Mouse (Mus musculus): Measurements from ENCODE around the gene Btnl6. TPM values are rescaled to one million over a fixed set of nuclear protein-coding genes. Genes with fewer than 3 reads are reported as not detected.
"Not testable (repeated sequence)": the region's sequence is repeated elsewhere in the genome, so short reads cannot be mapped to it uniquely, and the experiment has no call there.

Btnl6 gene
- polyA plus RNA-seq, 1 experiment from 2014 or later, result not detected

DNA sequence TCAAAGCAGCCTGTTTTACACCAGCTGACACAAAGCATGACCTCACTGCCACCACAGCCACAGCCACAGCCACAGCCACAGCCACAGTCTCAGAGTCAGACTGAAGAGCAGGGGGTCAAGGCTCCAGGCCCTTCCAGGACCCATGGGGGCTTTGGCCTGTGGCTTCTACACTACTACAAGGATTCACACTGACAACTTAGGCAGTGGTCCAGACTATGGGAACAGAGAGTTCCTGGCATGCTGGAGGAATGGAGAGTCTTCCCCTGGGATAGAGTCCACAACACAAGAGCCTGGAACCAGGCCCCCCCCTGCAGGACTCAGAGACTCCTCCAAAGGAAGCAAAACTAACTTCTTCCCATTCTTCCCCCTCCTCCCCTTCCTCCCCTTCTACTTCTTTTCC, 9.6 kb downstream of the Btnl6 start:
- ATAC-seq (ENCODE audit: insufficient number of reproducible peaks, insufficient read depth, low FRiP score, low TSS enrichment, low read depth), result no peak
- Histone ChIP-seq H3K9ac (replicated peaks) (no peak overlapping the region), H3K27ac (no peak overlapping the region)

GRCm38 (mm10) chr17:34497726-34498125, 19.4 kb downstream of the Btnl6 start:
- H3K9me3 ChIP-seq; H3K36me3 ChIP-seq; H3K4me1 ChIP-seq (replicated peaks); H3K27ac ChIP-seq; H3K27me3 ChIP-seq; H3K9ac ChIP-seq (replicated peaks); H3K4me3 ChIP-seq (replicated peaks); H3K4me2 ChIP-seq; ATAC-seq (ENCODE audit: insufficient number of reproducible peaks, insufficient read depth, low FRiP score, low TSS enrichment, low read depth): not testable (repeated sequence)
- 75% methylated on average over 4 of the region's 4 CpGs for WGBS

More for the DNA sequence above, 9.6 kb downstream of the Btnl6 start:
- Histone ChIP-seq H3K27me3 (no peaks in the 10 kb centered on the region), H3K4me1 (replicated peaks) (no peaks in the 10 kb centered on the region), H3K4me3 (replicated peaks) (no peak overlapping the region), H3K9me3 (no peaks in the 10 kb centered on the region), H3K4me2 (no peak overlapping the region), H3K36me3 (no peaks in the 10 kb centered on the region)

- not testable (repeated sequence) for H3K27me3 ChIP-seq; H3K9me3 ChIP-seq; H3K4me1 ChIP-seq (replicated peaks); ATAC-seq (ENCODE audit: insufficient number of reproducible peaks, insufficient read depth, low FRiP score, low TSS enrichment, low read depth); H3K27ac ChIP-seq; H3K4me3 ChIP-seq (replicated peaks); H3K9ac ChIP-seq (replicated peaks); H3K4me2 ChIP-seq; H3K36me3 ChIP-seq
- 70% methylated on average over 3 of the region's 3 CpGs for WGBS
Observed at GRCm38 (mm10) chr17:34497319-34497718, 19.8 kb downstream of the Btnl6 start.

DNA sequence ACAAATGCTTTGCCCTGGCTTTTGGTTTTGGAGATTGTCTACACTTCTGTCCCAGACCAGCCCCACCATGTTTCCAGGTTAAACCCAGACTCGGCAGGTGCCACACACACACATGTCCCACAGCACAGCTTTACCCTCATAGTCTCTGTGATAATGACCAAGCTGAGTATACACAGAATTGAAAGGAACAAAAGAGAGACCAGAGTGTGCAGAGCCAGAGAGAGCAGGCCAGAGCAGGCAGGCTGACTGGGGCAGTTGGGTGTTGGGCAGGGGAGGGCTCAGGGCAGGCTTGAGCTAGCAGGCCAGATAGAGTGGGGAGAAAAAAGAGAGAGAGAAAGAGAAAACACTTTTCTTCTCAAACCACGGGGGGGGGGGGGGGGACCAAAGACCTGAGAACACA, 20.6 kb downstream of the Btnl6 start:
- no peak overlapping the region for H3K4me2 ChIP-seq
- no peak for ATAC-seq (ENCODE audit: insufficient number of reproducible peaks, insufficient read depth, low FRiP score, low TSS enrichment, low read depth)
- no peaks in the 10 kb centered on the region for H3K4me1 ChIP-seq (replicated peaks)
- no peaks in the 10 kb centered on the region for H3K36me3 ChIP-seq
- no peak overlapping the region for H3K27ac ChIP-seq
- H3K9ac ChIP-seq (replicated peaks), result no peak overlapping the region
- no peak overlapping the region for H3K4me3 ChIP-seq (replicated peaks)
- H3K9me3 ChIP-seq, result no peaks in the 10 kb centered on the region
- 68% methylated on average over 1 of the region's 2 CpGs for WGBS
- no peaks in the 10 kb centered on the region; the same call in 1 of the 2 replicates for H3K27me3 ChIP-seq

- not testable (repeated sequence) for H3K36me3 ChIP-seq; H3K4me3 ChIP-seq (replicated peaks); H3K9me3 ChIP-seq; H3K4me1 ChIP-seq (replicated peaks); ATAC-seq (ENCODE audit: insufficient number of reproducible peaks, insufficient read depth, low FRiP score, low TSS enrichment, low read depth); H3K27ac ChIP-seq; H3K27me3 ChIP-seq; H3K9ac ChIP-seq (replicated peaks); H3K4me2 ChIP-seq
- 81% methylated on average over 2 of the region's 2 CpGs for WGBS
Observed at GRCm38 (mm10) chr17:34495156-34495555, 22.0 kb downstream of the Btnl6 start.

GRCm38 (mm10) chr17:34492796-34493195, 24.4 kb downstream of the Btnl6 start:
- H3K27me3 ChIP-seq, result no peaks in the 10 kb centered on the region
- ATAC-seq (ENCODE audit: insufficient number of reproducible peaks, insufficient read depth, low FRiP score, low TSS enrichment, low read depth), result no peak
- no peak overlapping the region for H3K4me2 ChIP-seq
- no peaks in the 10 kb centered on the region for H3K9me3 ChIP-seq
- no peaks in the 10 kb centered on the region for H3K36me3 ChIP-seq
- H3K4me1 ChIP-seq (replicated peaks), result no peaks in the 10 kb centered on the region
- no peak overlapping the region for H3K27ac ChIP-seq
- no peak overlapping the region for H3K4me3 ChIP-seq (replicated peaks)
- no peak overlapping the region for H3K9ac ChIP-seq (replicated peaks)

DNA sequence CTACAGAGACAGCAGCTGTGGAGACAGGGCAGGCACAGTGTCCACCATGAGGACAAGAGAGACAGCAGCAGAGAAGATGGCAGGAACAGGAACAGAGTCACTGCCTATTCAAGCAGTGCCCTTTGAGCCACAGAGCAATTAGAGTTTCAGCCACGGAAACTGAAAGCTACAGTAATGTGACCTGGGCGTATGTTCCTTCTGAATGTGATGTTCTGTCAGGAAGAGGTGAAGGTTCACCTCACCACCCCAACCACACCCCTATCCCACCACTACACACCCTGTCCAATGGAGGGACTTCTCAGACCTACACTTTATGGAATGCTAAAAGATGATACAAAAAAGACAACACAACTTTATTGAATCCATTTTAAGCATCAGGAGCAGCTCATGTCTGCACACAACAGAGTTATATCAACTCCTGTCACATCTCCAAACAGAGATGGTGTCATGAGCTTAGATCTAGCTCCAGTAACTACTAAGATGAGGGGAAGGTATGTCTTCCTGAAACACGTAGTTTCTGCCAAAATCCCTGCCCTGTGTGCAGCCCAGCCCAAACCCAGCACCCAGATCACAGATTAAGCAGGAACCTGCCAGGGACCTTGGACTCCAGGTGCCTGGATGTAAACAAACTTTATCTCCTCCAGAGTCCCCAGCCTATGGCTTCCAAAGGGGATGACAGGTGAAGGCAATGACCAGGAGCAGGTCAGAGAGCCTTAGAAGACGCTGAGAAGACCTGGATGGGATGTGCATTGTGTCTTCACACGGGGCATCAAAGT, 39.7 kb downstream of the Btnl6 start, which contains the start of gene Btnl4:
Btnl4 (minus strand) TSS at position 81 of the 776 bp plus-strand sequence.
- H3K27ac ChIP-seq; H3K4me2 ChIP-seq; H3K9ac ChIP-seq (replicated peaks); ATAC-seq (ENCODE audit: insufficient number of reproducible peaks, insufficient read depth, low FRiP score, low TSS enrichment, low read depth); H3K4me1 ChIP-seq (replicated peaks); H3K27me3 ChIP-seq; H3K4me3 ChIP-seq (replicated peaks); H3K9me3 ChIP-seq; H3K36me3 ChIP-seq: not testable (repeated sequence)
- WGBS, result 84% methylated on average over 5 of the region's 5 CpGs

DNA sequence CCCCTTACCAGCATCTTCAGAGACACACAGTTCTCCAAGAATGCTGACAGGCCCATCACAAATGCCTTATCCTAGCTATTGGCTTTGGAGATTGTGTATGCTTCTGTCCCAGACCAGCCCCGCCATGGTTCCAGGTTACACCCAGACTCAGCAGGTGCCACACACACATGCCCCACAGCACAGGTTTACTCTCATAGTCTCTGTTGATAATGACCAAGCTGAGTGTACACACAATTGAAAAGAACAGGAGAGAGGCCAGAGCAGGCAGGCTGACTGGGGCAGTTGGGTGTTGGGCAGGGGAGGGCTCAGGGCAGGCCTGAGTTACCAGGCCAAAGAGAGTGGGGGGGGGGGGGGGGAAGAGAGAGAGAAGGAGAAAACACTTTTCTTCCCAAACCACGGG, 40.7 kb downstream of the Btnl6 start:
- no peaks in the 10 kb centered on the region for H3K9me3 ChIP-seq
- H3K27me3 ChIP-seq, result peaks cover 10% of the 10 kb centered on the region; the same call in 1 of the 2 replicates
- no peak for ATAC-seq (ENCODE audit: insufficient number of reproducible peaks, insufficient read depth, low FRiP score, low TSS enrichment, low read depth)
- H3K27ac ChIP-seq, result no peak overlapping the region
- no peaks in the 10 kb centered on the region for H3K36me3 ChIP-seq
- H3K4me3 ChIP-seq (replicated peaks), result no peak overlapping the region
- 71% methylated on average over 1 of the region's 2 CpGs for WGBS
- no peak overlapping the region for H3K9ac ChIP-seq (replicated peaks)
- no peaks in the 10 kb centered on the region for H3K4me1 ChIP-seq (replicated peaks)
- H3K4me2 ChIP-seq, result no peak overlapping the region

GRCm38 (mm10) chr17:34475060-34475459, 42.1 kb downstream of the Btnl6 start:
- Histone ChIP-seq H3K4me2 (no peak overlapping the region), H3K4me3 (replicated peaks) (no peak overlapping the region), H3K27me3 (peaks cover 10% of the 10 kb centered on the region; the same call in 1 of the 2 replicates), H3K9ac (replicated peaks) (no peak overlapping the region), H3K9me3 (no peaks in the 10 kb centered on the region), H3K36me3 (no peaks in the 10 kb centered on the region), H3K27ac (no peak overlapping the region), H3K4me1 (replicated peaks) (no peaks in the 10 kb centered on the region)
- 78% methylated on average over 3 of the region's 3 CpGs for WGBS
- no peak for ATAC-seq (ENCODE audit: insufficient number of reproducible peaks, insufficient read depth, low FRiP score, low TSS enrichment, low read depth)

DNA sequence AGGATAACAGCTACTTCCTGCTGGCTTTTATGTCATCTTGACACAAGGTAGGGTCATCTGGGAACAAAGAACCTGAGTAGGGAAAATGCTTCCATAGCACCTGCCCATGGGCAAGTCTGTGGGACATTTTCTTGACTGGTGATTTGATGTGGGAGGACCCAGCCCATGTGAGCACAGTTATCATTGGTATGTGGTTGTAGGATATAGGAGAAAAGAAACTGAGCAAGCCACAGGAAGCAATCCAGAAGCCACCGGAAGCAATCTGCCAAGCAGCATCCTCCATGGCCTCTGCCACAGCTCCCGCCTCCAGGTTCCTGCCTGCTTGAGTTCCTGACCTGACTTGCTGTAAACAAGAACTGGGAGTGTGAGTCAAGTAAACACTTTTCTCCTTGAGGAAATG, 46.7 kb downstream of the Btnl6 start:
- H3K9ac ChIP-seq (replicated peaks), result no peak overlapping the region
- no peak overlapping the region for H3K4me2 ChIP-seq
- WGBS, result 78% methylated on average over 2 of the region's 2 CpGs
- H3K27me3 ChIP-seq, result 0 out of 2 replicates have a peak, but pooled peaks cover 5% of the 10 kb centered on the region
- H3K4me1 ChIP-seq (replicated peaks), result no peaks in the 10 kb centered on the region
- ATAC-seq (ENCODE audit: insufficient number of reproducible peaks, insufficient read depth, low FRiP score, low TSS enrichment, low read depth), result no peak
- H3K36me3 ChIP-seq, result no peaks in the 10 kb centered on the region
- no peak overlapping the region for H3K4me3 ChIP-seq (replicated peaks)
- H3K9me3 ChIP-seq, result no peaks in the 10 kb centered on the region
- no peak overlapping the region for H3K27ac ChIP-seq

GRCm38 (mm10) chr17:34465906-34466305, 51.2 kb downstream of the Btnl6 start:
- not testable (repeated sequence) for H3K27me3 ChIP-seq; ATAC-seq (ENCODE audit: insufficient number of reproducible peaks, insufficient read depth, low FRiP score, low TSS enrichment, low read depth); H3K9ac ChIP-seq (replicated peaks); H3K4me2 ChIP-seq; H3K4me1 ChIP-seq (replicated peaks); H3K4me3 ChIP-seq (replicated peaks); H3K27ac ChIP-seq; H3K9me3 ChIP-seq; H3K36me3 ChIP-seq

DNA sequence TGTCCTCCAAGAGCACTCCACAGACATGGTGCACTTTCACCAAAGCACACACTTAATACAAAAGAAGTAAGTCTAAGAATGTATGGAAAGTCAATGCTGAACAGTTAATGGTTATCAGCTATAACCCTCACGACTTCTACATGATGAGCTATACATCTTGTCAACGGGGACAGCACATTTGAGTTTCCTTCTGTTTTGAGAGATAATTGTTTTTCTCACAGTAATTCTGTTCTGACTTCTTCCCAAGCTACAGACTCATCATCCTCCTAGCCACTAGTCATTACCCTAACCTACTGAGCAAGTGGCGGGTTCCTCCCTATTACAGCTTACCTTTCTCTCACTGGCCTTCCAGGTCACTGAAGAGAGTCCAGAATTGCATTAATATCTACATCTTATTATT, 57.9 kb downstream of the Btnl6 start:
- no peaks in the 10 kb centered on the region for H3K9me3 ChIP-seq
- no peaks in the 10 kb centered on the region for H3K36me3 ChIP-seq
- no peak overlapping the region for H3K27ac ChIP-seq
- H3K4me1 ChIP-seq (replicated peaks), result no peaks in the 10 kb centered on the region
- no peak for ATAC-seq (ENCODE audit: insufficient number of reproducible peaks, insufficient read depth, low FRiP score, low TSS enrichment, low read depth)
- WGBS, result 89% methylated on average over 3 of the region's 3 CpGs
- no peak overlapping the region for H3K9ac ChIP-seq (replicated peaks)
- H3K4me3 ChIP-seq (replicated peaks), result no peak overlapping the region
- no peak overlapping the region for H3K4me2 ChIP-seq
- peaks cover 8% of the 10 kb centered on the region for H3K27me3 ChIP-seq
